Mouse (Mus musculus): ENCODE results near the gene Ccnj.

The Ccnj gene

GRCm38 (mm10) chr19:40841083-40841482 is 10.0 kb downstream of the Ccnj start:
- in situ Hi-C loops (cut with MboI; ENCODE audit: unreplicated experiment in 2 of 2) = no loop called here

GRCm38 (mm10) chr19:40841593-40841992 is 10.5 kb downstream of the Ccnj start:
- in situ Hi-C loops (cut with MboI; ENCODE audit: unreplicated experiment in 2 of 2) = no loop called here

- in situ Hi-C loops (cut with MboI; ENCODE audit: unreplicated experiment in 2 of 2) = loop anchor here in 1 of 2 experiments (5.0 kb wide), 1 partner anchor 43 kb away; no protein-coding TSS in a partner anchor
These were observed 13.7 kb downstream of the Ccnj start for GRCm38 (mm10) chr19:40844731-40845130.

GRCm38 (mm10) chr19:40849391-40849790 is 18.3 kb downstream of the Ccnj start:
- in situ Hi-C loops (cut with MboI; ENCODE audit: unreplicated experiment in 2 of 2) = loop anchor here in 1 of 2 experiments (5.0 kb wide), 1 partner anchor 38 kb away; no protein-coding TSS in a partner anchor

- in situ Hi-C loops (cut with MboI; ENCODE audit: unreplicated experiment in 2 of 2) = no loop called here
These were observed 28.5 kb downstream of the Ccnj start for GRCm38 (mm10) chr19:40859555-40859954.

GRCm38 (mm10) chr19:40868284-40868683 is 37.2 kb downstream of the Ccnj start:
- in situ Hi-C loops (cut with MboI; ENCODE audit: unreplicated experiment in 2 of 2) = no loop called here

GRCm38 (mm10) chr19:40869425-40870105 is 38.5 kb downstream of the Ccnj start:
- in situ Hi-C loops (cut with MboI; ENCODE audit: unreplicated experiment in 2 of 2) = no loop called here

- in situ Hi-C loops (cut with MboI; ENCODE audit: unreplicated experiment in 2 of 2) = no loop called here
These were observed 42.0 kb downstream of the Ccnj start for GRCm38 (mm10) chr19:40872955-40873665.

GRCm38 (mm10) chr19:40881700-40882099 is 50.6 kb downstream of the Ccnj start:
- in situ Hi-C loops (cut with MboI; ENCODE audit: unreplicated experiment in 2 of 2) = no loop called here

GRCm38 (mm10) chr19:40888887-40889286 is 57.8 kb downstream of the Ccnj start:
- in situ Hi-C loops (cut with MboI; ENCODE audit: unreplicated experiment in 2 of 2) = loop anchor here in 1 of 2 experiments (5.0 kb wide), 1 partner anchor 42 kb away; no protein-coding TSS in a partner anchor

GRCm38 (mm10) chr19:40894071-40894506 is 63.0 kb downstream of the Ccnj start:
- in situ Hi-C loops (cut with MboI; ENCODE audit: unreplicated experiment in 2 of 2) = no loop called here

- in situ Hi-C loops (cut with MboI; ENCODE audit: unreplicated experiment in 2 of 2) = no loop called here
These were observed 63.7 kb downstream of the Ccnj start, which contains the start of gene Zfp518a for GRCm38 (mm10) chr19:40894519-40895392. Gene Zfp518a (plus strand): TSS chr19:40894705.

- in situ Hi-C loops (cut with MboI; ENCODE audit: unreplicated experiment in 2 of 2) = no loop called here
These were observed 64.3 kb downstream of the Ccnj start for GRCm38 (mm10) chr19:40895393-40895703.
